Mouse (Mus musculus): ENCODE measurements at regions not wholly inside any gene's neighbourhood (a gene's known extent, or its start where the extent isn't known, plus 50 kb on each side); places are given as distances from the start of the nearest gene placed in this dataset.

GRCm38 (mm10) chr11:63481676-63482310 is 353.0 kb downstream of the Pmp22 start:
- no peak for TF ChIP-seq CTCF (IDR thresholded peaks at IDR 0.05; ENCODE audit: insufficient read depth, low read depth, low read length)
- TF ChIP-seq POLR2A (IDR thresholded peaks at IDR 0.05; ENCODE audit: insufficient read depth, low read depth, low read length), result no peak

Data from olfactory bulb, adult 2 months (tissue).